Mouse (Mus musculus): ENCODE results near the gene Tmem259.

The Tmem259 gene

DNA sequence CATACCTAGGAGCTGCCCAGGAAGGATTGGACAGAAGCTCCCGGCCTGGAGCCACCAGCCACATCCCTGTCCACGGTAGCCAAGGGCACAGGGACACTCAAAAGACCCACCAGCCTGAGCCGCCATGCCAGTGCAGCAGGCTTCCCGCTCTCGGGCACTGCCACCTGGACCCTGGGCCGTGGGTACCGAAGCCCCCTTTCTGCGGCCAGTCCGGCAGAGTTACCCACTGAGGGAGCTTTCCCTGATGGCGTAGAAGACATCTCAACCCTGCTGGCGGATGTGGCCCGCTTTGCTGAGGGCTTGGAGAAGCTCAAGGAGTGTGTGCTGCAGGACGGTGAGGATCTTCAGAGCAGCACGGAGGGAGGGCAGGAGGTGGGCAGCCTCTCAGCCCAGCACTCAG lies 33.6 kb upstream of the Tmem259 start:
- in situ Hi-C loops (cut with MboI; ENCODE audit: low pct_unique_long_range_greater_than_20kb in 1 of 2, low sequenced_read_pairs in 2 of 2, unreplicated experiment in 1 of 2) = no loop called here

DNA sequence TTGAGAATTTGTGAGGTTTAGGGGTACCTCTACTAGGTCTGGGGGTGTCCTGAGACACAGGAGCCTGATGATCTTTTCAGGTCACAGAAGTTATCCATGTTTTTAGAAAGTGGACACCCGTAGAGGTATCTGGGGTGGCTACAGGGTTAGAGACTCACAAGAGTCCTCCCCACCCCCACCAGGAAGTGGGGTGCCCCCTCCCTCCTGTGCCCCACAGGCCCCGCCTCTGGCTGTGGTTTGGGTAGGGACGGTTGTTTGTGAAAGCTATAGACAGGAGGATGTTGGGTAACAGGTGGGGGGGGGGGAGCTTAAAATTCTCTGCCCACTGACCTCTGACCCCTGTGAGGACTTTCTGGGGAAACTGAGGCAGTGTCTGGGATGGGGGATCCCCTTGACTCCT lies 33.2 kb upstream of the Tmem259 start:
- in situ Hi-C loops (cut with MboI; ENCODE audit: low pct_unique_long_range_greater_than_20kb in 1 of 2, low sequenced_read_pairs in 2 of 2, unreplicated experiment in 1 of 2) = no loop called here

DNA sequence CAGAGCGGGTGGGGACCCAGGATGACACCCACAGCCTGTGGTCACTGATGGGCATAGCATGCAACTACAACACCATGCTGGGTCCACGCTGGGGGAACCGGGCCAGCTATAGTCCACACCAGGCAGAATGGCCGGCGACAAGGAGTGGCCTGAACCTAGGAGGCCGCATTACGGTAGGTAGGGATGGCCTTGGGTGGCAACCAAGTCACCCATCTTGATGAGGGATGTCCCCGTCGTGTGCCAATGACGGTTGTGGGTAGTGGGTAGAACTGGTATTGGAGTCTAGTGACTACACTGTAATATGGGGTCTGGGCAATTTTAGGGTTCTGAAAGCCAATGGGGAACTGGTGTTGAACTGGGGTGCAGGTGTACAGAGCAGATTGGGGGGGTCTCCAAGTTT lies 32.8 kb upstream of the Tmem259 start:
- in situ Hi-C loops (cut with MboI; ENCODE audit: low pct_unique_long_range_greater_than_20kb in 1 of 2, low sequenced_read_pairs in 2 of 2, unreplicated experiment in 1 of 2) = no loop called here

DNA sequence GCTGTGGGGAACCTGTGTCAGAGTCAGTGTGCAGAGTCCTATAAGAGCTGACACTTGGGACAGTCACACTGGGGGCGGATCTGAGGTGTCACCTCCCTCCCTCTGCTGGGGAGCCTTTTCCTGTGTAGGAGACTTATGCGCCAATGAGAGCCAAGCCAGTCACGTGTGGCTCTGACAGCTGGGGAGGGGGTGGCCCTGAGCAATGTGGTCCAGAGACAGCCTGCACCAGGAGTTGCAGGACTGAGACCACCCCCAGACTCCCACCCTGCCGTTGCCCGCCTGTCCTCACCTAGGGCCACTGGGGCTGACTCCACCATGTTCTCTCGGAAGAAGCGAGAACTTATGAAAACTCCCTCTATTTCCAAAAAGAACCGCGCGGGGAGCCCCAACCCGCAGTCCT lies 32.4 kb upstream of the Tmem259 start, which contains the start of gene Arhgap45:
Gene Arhgap45 (plus strand): TSS at position 143 of the 400 bp plus-strand sequence.
- in situ Hi-C loops (cut with MboI; ENCODE audit: low pct_unique_long_range_greater_than_20kb in 1 of 2, low sequenced_read_pairs in 2 of 2, unreplicated experiment in 1 of 2) = no loop called here

DNA sequence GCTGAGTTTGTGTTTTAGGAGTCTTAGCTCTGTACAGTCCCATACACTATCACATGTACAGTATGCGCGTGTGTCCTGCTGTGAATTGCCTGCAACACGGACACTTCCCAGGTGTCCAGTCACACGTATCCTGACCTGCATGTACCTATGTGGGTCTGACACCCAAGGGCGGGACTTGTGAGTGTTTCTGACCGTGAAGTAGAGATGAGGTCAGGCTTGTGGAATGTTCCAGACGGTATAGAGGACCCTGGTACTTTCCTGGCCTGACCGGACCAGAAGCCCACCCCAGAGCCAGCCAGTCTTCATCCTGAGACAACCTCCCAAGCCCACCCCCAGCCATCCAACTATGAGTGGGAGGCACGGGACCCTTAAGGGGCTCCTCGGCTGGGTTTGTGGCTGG lies 31.5 kb upstream of the Tmem259 start:
- in situ Hi-C loops (cut with MboI; ENCODE audit: low pct_unique_long_range_greater_than_20kb in 1 of 2, low sequenced_read_pairs in 2 of 2, unreplicated experiment in 1 of 2) = no loop called here

DNA sequence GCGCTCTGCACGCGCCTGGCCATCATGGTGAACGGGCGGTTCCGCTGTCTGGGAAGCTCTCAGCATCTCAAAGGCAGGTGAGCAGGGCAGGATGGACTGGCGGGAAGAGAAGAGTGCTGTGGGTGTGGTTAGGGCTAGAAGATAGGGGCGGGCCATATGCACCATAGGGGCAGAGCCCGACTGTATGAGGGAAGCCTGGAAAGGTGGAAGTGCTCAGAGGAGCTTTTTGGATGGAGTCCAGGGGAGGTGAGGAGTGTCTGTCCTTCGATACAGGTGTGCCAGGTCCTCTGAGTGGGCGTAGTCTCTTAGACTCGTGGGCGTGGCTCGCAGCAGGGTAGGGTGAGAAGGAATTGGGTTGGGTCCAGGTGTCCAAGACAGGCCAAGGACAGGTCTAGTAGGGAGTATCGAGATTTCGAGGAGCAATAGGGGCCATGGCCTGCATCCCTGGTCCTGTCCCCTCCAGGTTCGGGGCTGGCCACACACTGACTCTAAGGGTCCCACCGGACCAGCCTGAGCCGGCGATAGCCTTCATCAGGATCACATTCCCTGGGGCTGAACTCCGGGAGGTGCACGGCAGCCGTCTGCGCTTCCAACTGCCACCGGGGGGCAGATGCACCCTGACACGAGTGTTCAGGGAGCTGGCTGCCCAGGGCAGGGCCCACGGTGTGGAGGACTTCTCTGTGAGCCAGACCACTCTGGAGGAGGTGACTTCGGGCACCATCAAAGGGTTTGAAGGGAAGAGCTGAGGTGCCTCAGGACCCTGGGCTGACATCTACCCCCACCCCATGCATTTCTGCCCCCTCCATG lies 30.6 kb upstream of the Tmem259 start:
- in situ Hi-C loops (cut with MboI; ENCODE audit: low pct_unique_long_range_greater_than_20kb in 1 of 2, low sequenced_read_pairs in 2 of 2, unreplicated experiment in 1 of 2) = no loop called here

DNA sequence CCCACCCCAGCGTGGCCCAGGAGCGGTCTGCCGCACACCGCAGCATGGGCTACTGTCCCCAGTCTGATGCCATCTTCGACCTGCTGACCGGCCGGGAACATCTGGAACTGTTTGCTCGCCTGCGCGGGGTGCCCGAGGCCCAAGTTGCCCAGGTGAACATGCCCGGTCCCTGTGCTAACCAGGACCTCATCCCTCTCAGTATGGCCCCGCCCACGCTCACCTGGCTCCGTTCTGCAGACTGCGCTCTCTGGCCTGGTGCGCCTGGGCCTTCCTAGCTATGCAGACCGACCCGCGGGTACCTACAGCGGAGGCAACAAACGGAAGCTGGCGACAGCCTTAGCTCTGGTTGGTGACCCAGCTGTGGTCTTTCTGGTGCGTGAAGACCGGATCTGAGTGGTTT lies 29.5 kb upstream of the Tmem259 start:
- in situ Hi-C loops (cut with MboI; ENCODE audit: low pct_unique_long_range_greater_than_20kb in 1 of 2, low sequenced_read_pairs in 2 of 2, unreplicated experiment in 1 of 2) = no loop called here

DNA sequence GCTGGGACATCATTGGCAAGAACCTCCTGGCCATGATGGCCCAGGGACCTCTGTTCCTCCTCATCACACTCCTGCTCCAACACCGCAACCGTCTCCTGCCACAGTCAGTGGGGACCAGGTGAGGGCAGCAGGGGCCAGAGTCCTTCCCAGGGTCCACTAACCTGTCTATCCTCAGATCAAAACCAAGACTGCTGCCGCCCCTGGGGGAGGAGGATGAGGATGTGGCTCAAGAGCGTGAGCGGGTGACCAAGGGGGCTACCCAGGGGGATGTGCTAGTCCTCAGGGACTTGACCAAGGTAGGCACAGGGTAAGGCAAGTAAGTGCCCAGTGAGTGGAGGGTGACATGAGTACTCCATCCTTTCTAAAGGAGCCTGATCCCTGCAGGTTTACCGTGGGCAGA lies 27.6 kb upstream of the Tmem259 start:
- in situ Hi-C loops (cut with MboI; ENCODE audit: low pct_unique_long_range_greater_than_20kb in 1 of 2, low sequenced_read_pairs in 2 of 2, unreplicated experiment in 1 of 2) = no loop called here

DNA sequence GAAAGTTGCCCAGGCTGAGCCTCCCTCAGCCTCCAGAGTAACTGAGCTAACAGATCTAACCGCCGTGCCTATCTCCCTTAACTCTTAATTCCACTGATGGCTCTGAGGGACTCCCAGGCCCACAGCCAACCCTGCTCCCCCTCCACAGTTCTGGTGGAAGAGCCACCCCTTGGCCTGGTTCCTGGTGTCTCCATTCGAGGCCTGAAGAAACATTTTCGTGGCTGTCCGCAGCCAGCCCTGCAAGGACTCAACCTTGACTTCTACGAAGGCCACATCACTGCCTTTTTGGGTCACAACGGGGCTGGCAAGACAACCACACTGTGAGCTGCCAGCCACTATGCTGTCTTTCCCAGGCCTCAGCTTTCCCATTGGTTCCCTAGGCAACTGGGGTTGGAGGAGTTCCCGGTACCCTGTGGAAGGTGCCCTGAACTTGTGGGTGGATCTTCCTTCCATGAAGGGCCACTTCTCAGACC lies 20.1 kb upstream of the Tmem259 start:
- in situ Hi-C loops (cut with MboI; ENCODE audit: low pct_unique_long_range_greater_than_20kb in 1 of 2, low sequenced_read_pairs in 2 of 2, unreplicated experiment in 1 of 2) = no loop called here

DNA sequence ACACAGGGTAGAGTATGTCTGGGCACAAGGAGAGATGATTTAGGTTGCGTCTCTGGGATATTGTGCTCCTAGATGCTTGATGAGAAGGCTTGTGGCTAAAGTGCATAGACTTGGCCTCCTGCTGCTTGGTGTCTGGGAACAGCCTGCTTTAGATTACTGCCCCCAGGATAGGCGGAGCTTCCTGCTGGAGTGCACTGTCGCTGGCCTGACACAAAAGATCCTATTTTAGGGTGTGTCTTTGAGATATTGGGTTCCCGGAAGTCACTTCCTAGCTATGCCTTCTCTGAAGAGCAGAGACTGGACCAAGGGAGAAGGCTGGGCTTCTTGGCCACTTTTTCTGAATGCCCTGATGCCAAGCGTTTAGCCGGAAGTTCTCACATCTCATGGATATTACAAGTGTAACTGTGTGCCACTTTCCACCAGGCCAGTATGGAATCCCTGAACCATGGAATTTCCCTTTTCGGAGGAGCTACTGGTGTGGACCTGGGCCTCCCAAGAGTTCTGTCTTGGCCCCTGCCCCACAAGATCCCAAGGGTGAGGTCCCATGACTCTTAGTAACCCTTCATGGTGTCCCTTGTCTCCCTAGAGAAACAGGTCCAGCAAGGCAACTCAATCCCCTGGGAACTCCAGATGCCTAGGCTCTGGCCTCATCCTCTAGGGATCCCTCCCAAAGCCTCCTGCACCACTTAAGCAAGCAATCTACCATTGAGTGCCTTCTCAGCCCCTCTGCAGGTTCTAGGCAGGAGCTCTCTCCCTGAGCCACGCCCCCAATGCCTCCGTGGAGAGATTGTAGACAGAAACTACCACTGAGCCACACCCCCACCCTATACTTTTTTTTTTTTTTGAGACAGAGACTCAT lies 19.5 kb upstream of the Tmem259 start:
- in situ Hi-C loops (cut with MboI; ENCODE audit: low pct_unique_long_range_greater_than_20kb in 1 of 2, low sequenced_read_pairs in 2 of 2, unreplicated experiment in 1 of 2) = no loop called here

DNA sequence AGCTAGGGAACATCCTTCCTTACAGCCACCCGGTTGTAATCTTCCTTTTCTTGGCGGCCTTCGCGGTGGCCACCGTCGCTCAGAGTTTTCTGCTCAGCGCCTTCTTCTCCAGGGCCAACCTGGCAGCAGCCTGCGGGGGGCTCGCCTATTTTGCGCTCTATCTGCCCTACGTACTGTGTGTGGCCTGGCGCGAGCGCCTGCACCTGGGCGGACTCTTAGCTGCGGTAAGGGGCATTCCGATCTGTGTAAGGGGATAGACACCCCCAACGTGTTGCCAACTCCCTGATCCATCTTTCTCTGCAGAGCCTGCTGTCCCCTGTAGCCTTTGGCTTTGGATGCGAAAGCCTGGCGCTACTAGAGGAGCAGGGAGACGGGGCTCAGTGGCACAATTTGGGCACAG lies 18.7 kb upstream of the Tmem259 start:
- in situ Hi-C loops (cut with MboI; ENCODE audit: low pct_unique_long_range_greater_than_20kb in 1 of 2, low sequenced_read_pairs in 2 of 2, unreplicated experiment in 1 of 2) = no loop called here

DNA sequence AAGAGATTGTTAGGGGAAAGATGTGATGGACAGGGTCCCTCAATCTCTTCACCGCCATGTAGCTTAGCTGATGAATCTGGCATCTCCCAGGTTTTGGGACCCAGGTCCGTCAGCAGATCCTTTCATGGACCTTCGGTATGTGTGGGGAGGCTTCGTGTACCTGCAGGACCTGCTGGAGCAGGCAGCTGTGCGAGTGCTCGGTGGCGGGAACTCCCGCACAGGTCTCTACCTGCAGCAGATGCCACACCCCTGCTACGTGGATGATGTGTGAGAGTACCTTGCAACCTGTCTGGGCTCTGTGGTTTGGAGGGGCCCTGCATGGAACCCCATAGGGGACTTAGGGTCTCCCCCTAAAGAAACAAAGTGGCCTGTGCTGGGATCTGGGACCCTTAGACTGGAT lies 17.8 kb upstream of the Tmem259 start:
- in situ Hi-C loops (cut with MboI; ENCODE audit: low pct_unique_long_range_greater_than_20kb in 1 of 2, low sequenced_read_pairs in 2 of 2, unreplicated experiment in 1 of 2) = no loop called here

DNA sequence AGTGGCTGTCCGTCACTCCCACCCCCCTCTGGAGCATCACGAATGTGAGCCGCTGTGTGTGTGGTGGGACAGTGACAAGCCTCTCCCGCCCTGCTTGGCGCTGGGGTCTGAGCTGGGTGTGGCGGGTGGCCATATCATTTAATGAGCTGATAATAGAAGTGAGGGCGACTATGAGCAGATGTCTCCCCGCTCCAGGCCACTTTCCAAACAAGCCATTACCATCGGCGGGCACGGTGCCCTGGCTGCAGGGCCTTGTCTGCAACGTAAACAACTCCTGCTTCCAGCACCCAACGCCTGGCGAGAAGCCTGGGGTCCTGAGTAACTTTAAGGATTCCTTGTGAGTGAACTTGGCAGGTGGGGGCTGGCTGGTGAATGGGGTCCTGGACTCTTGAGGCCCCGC lies 13.7 kb upstream of the Tmem259 start:
- in situ Hi-C loops (cut with MboI; ENCODE audit: low pct_unique_long_range_greater_than_20kb in 1 of 2, low sequenced_read_pairs in 2 of 2, unreplicated experiment in 1 of 2) = no loop called here

DNA sequence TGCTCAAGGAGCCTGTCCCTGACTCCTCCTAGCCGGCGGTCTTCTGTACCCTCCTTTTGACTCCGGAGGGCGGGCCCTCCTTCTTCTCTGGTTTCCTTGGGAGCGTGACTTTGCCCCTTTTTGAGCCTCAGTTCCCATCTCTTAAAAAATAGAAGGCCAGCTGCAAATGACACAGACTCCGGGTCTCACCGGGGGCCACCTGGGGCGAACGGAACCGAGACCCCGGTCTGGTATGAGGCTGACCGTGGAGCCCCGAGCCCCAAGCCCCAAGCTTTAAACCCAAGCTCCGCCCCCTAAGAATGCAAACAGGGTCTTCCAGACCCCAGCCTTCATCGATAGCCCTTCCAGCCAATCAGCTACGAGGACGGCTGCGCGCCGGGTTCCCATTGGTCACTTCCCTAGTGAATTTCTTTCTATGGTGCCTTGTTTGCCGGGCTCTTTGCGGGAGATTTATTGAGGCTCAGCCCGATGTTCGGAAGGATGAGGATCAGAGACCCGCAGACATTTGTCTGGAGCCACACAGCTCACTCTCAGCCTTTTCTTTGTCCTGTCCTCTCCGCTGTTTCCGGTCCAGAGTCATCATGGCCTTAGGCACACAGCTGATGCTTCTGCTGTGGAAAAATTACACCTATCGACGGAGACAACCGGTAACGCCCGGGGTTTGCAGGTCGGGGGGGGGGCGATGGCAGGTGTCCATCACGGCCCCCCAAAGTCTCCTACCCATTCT lies 13.1 kb upstream of the Tmem259 start:
- in situ Hi-C loops (cut with MboI; ENCODE audit: low pct_unique_long_range_greater_than_20kb in 1 of 2, low sequenced_read_pairs in 2 of 2, unreplicated experiment in 1 of 2) = no loop called here

DNA sequence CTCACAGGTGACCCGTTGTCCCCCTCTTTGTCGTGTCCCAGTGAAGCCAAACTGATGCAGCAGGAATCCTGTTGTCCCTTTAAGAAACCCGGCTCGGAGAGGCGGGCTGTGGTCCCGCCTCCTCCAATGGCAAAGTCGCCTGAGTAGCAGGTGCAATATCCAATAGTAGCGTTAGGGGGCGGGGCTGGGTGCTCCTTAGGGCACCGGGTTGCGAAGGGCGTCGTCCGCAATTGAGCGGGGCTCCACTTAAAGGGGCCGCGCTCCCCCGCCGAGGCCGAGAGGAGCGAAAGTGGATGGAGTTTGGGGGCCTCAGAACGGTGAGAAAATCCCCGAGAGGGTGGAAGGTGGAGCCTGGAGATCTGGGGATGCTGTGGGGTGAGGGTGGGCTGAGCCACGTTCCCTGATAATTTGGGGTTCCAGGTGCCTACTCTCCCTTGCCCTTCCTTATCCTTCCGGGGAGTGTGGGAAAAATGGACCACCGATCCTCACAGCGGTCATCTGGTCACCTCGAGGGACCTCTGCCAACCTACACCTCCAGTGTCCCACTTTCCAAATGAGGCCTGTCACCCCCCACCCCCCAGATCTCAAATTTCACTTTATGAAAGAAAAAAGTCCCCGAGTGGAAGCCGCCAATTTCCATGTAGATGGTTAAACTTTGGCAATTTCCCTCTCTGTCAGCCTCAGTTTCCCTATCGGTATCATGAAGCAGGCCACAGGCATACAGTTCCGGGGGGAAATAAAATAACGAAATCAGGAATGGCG lies 12.3 kb upstream of the Tmem259 start, which contains the start of gene Abca7:
Gene Abca7 (plus strand): TSS at position 223 of the 762 bp plus-strand sequence.
- in situ Hi-C loops (cut with MboI; ENCODE audit: low pct_unique_long_range_greater_than_20kb in 1 of 2, low sequenced_read_pairs in 2 of 2, unreplicated experiment in 1 of 2) = no loop called here

DNA sequence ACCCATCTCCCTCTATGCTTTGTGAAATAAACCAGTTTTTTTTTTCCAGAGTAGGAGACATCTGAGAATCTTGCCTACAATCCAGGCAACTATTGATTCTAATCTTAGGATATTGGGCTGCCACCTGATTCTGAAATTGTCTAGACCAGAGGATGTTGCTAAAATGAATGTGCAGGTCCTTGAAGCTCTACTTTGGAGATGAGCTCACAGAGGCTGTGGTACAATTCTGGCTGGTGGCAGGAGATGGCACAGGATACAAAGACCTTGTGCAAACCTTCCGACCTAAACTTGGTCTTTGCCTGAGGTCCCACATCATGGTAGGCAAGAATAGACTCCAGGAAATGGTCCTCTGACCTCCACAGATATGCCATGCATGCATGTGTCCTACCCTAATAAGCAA lies 11.5 kb upstream of the Tmem259 start:
- in situ Hi-C loops (cut with MboI; ENCODE audit: low pct_unique_long_range_greater_than_20kb in 1 of 2, low sequenced_read_pairs in 2 of 2, unreplicated experiment in 1 of 2) = no loop called here

DNA sequence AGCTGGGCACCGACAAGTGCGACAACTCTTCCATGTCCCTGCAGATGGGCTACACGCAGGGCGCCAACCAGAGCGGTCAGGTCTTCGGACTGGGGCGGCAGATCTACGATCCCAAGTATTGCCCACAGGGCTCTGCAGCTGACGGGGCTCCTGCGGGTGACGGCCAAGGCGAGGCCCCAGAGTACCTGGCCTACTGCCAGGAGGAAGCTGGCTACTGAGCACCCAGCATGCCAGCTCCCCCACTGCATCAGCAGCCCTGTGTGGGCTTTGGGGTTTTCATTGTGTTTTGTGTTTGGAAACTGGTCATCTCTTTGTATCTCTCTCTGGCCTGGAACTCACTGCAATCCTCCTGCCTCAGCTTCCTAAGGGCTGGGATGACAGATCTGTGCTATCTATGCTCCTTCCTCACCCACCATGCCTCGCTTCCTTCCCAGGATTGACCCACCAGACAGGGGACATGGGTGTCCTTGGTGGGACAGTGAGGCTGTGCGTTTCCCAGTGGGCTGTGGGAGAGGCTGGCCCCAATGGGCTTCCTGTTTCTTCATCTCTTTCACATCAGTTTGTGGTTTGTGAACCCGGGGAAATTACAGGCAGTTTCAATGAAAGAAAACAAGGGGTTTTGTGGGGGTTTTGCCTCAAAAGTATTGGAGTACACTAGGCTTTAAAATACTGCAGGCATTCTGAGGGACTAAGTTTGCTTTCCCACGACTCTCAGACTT lies 10.4 kb upstream of the Tmem259 start:
- in situ Hi-C loops (cut with MboI; ENCODE audit: low pct_unique_long_range_greater_than_20kb in 1 of 2, low sequenced_read_pairs in 2 of 2, unreplicated experiment in 1 of 2) = no loop called here

DNA sequence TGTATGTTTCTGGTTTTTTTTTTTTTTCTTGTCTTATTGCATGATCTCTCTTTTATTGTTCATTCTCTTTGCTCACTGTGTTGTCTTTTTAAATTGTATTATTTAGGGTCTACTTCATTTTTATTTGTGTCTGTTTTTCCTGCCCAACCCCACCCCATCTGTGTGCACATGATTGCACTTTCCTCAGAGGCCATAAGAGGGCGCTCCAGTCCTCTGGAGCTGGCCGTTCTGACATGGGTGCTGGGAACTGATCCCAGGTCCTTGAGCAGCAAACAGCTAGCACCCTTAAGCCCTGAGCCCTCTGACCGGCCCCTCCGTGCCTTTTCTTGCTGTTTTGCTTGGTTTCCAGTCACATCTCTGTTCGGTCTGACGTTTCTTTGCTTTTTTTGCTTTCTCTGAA lies 7.4 kb upstream of the Tmem259 start:
- in situ Hi-C loops (cut with MboI; ENCODE audit: low pct_unique_long_range_greater_than_20kb in 1 of 2, low sequenced_read_pairs in 2 of 2, unreplicated experiment in 1 of 2) = no loop called here
